Mouse (Mus musculus): ENCODE data around the gene Myh3. TPM values are rescaled to one million over a fixed set of nuclear protein-coding genes. Genes with fewer than 3 reads are reported as not detected.

Gene Myh3
- polyA plus RNA-seq, 1 experiment from 2014 or later: 0.15 TPM

DNA sequence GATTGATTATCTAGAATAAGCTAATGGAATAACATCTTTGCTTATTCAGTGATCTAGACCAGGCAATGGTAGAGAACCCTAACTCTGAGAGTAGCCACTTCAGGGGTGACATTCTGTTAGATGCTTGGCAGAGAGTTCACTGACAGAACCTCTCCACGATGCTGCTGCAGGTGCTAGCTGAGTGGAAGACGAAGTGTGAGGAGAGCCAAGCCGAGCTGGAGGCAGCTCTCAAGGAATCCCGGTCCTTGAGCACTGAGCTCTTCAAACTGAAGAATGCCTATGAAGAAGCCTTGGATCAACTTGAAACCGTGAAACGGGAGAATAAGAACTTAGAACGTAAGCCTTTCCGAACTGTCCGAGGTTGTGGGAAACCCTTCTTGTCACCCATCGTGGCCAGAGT, 19.6 kb downstream of the Myh3 start:
- Histone ChIP-seq H3K36me3 (replicated peaks) (no peaks in the 10 kb centered on the region), H3K27me3 (replicated peaks) (no peaks in the 10 kb centered on the region), H3K4me2 (no peak overlapping the region), H3K9ac (no peak overlapping the region), H3K4me3 (no peak overlapping the region), H3K4me1 (no peaks in the 10 kb centered on the region), H3K9me3 (no peaks in the 10 kb centered on the region), H3K27ac (no peak overlapping the region)
- ATAC-seq (replicated peaks): no peak
- 90% methylated on average over 10 of the region's 10 CpGs for WGBS

DNA sequence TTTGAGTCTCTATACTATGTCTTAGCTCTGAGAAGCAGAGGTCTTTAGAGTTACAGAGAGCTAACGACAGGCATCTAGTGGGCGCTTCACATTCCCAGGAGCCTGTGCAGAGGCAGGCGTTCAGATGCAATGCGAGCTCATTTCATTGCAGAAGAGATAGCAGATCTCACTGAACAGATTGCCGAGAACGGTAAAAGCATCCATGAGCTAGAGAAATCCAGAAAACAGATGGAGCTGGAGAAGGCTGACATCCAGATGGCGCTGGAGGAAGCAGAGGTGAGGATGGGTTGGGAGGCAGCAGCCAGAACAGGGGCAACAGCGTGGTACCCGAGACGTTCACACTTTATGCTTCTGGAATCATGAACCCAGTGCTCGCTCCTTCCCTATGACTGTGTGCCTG, 20.3 kb downstream of the Myh3 start:
- Histone ChIP-seq H3K4me2 (no peak overlapping the region), H3K9ac (no peak overlapping the region), H3K36me3 (replicated peaks) (no peaks in the 10 kb centered on the region), H3K27ac (no peak overlapping the region), H3K4me3 (no peak overlapping the region), H3K27me3 (replicated peaks) (no peaks in the 10 kb centered on the region), H3K4me1 (no peaks in the 10 kb centered on the region), H3K9me3 (no peaks in the 10 kb centered on the region)
- WGBS: 88% methylated on average over 11 of the region's 11 CpGs
- ATAC-seq (replicated peaks): no peak

DNA sequence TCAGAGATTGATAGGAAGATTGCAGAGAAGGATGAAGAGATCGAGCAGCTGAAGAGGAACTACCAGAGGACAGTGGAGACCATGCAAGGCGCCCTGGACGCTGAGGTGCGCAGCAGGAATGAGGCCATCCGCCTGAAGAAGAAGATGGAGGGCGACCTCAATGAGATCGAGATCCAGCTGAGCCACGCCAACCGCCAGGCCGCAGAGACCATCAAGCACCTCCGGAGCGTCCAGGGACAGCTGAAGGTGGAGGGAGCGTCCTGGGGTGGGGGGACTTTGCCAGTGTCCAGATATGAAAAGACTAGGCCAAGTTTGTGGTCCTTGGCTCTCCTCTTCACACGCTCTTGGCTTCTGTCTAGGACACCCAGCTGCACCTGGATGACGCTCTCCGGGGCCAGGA, 21.1 kb downstream of the Myh3 start:
- no peak overlapping the region for H3K27ac ChIP-seq
- H3K4me2 ChIP-seq: no peak overlapping the region
- H3K9me3 ChIP-seq: no peaks in the 10 kb centered on the region
- no peaks in the 10 kb centered on the region for H3K27me3 ChIP-seq (replicated peaks)
- 96% methylated on average over 16 of the region's 16 CpGs for WGBS
- no peak overlapping the region for H3K4me3 ChIP-seq
- no peak overlapping the region for H3K9ac ChIP-seq
- ATAC-seq (replicated peaks): no peak
- no peaks in the 10 kb centered on the region for H3K4me1 ChIP-seq
- H3K36me3 ChIP-seq (replicated peaks): no peaks in the 10 kb centered on the region

DNA sequence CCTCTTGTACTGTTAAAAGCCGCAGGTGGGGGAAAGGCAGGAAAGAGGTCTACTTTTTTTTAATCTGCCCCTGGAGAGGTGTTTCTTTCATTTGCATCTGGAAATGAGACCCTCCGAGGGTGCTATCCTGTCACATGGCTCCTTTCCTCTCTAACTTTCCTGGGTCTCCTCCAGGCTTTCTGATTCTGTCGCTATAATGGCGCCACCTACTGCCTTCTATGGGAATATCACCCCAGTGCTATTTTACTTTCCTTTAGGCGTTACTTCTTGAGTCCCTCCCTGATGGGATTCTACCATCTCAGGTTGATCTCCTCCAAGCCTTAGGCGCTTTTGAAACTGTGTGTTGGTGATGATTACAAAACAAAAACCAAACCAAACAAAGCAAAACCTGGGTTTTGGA, 22.1 kb downstream of the Myh3 start:
- no peak overlapping the region for H3K27ac ChIP-seq
- 40% methylated on average over 6 of the region's 6 CpGs for WGBS

DNA sequence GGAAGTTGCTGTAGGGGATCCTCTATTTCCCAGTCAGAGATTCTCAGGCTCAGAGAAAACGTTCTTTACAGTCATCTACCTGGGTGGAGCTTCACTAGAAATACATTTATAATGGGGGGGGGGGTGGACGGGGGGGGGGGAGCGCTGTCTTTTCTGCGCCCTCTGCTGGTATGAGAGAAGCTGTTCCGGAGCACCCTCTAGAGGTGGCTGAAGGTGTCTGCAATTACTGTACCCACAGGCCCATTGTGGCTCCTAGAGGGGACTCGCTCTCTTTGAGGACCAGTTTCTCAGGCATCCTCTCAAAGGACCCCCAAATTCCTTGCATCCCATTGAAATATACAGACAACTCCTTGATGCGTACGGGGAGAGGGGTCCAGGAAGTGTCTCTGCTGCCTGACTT, 23.6 kb downstream of the Myh3 start:
- Histone ChIP-seq H3K4me2 (no peak overlapping the region), H3K4me1 (no peaks in the 10 kb centered on the region), H3K9me3 (no peaks in the 10 kb centered on the region), H3K4me3 (no peak overlapping the region), H3K27me3 (replicated peaks) (no peaks in the 10 kb centered on the region), H3K9ac (no peak overlapping the region), H3K36me3 (replicated peaks) (no peaks in the 10 kb centered on the region), H3K27ac (no peak overlapping the region)
- ATAC-seq (replicated peaks): no peak
- 30% methylated on average over 8 of the region's 8 CpGs for WGBS

More for the DNA sequence above, 22.1 kb downstream of the Myh3 start:
- Histone ChIP-seq H3K27me3 (replicated peaks) (no peaks in the 10 kb centered on the region), H3K4me3 (no peak overlapping the region), H3K4me2 (no peak overlapping the region), H3K9ac (no peak overlapping the region), H3K36me3 (replicated peaks) (no peaks in the 10 kb centered on the region), H3K9me3 (no peaks in the 10 kb centered on the region), H3K4me1 (no peaks in the 10 kb centered on the region)
- ATAC-seq (replicated peaks): no peak

DNA sequence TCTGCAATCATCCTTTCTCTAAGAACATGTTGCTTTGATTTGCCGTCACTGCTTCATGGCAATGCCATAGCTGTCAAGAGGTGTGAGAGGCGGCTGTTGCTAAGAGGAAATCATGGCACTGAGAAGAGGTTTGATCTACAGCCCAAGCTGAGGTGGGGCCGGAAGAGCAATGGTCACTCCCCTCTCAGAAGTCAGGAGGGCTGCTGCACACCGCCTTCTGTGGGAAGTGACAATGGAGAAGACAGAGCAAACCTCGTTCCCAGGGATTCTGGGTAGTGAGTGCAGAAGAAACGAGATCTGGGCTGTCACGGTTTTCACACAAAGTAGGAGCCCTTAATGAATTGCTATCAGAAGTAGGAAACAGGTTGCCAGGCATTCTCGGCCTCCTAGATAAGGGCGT, 25.2 kb downstream of the Myh3 start:
- Histone ChIP-seq H3K27me3 (replicated peaks) (no peaks in the 10 kb centered on the region), H3K36me3 (replicated peaks) (no peaks in the 10 kb centered on the region), H3K27ac (no peak overlapping the region), H3K4me2 (no peak overlapping the region), H3K9ac (no peak overlapping the region), H3K4me3 (no peak overlapping the region), H3K9me3 (no peaks in the 10 kb centered on the region), H3K4me1 (no peaks in the 10 kb centered on the region)
- ATAC-seq (replicated peaks): no peak
- 82% methylated on average over 9 of the region's 9 CpGs for WGBS

DNA sequence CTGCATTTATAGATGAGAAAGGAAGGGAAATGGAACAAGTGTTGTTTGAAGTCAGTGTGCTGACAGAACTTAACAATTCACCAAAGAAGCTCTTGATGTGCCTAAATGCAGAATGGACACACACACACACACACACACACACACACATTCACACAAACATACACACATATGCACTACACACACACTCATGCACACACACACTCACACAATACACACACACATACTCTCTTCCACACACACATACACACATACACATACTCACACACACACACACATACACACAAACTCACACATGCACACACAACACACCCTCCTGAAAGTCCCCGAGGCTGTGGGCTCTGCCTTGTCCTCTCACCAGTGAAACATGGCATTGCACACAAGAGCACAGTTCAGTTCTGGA, 26.1 kb downstream of the Myh3 start:
- H3K4me3 ChIP-seq: no peak overlapping the region
- no peaks in the 10 kb centered on the region for H3K36me3 ChIP-seq (replicated peaks)
- H3K4me1 ChIP-seq: no peaks in the 10 kb centered on the region
- ATAC-seq (replicated peaks): no peak
- no peak overlapping the region for H3K9ac ChIP-seq
- H3K4me2 ChIP-seq: no peak overlapping the region
- 93% methylated on average over 1 of the region's 1 CpGs for WGBS
- H3K27ac ChIP-seq: no peak overlapping the region
- no peaks in the 10 kb centered on the region for H3K9me3 ChIP-seq
- H3K27me3 ChIP-seq (replicated peaks): no peaks in the 10 kb centered on the region

DNA sequence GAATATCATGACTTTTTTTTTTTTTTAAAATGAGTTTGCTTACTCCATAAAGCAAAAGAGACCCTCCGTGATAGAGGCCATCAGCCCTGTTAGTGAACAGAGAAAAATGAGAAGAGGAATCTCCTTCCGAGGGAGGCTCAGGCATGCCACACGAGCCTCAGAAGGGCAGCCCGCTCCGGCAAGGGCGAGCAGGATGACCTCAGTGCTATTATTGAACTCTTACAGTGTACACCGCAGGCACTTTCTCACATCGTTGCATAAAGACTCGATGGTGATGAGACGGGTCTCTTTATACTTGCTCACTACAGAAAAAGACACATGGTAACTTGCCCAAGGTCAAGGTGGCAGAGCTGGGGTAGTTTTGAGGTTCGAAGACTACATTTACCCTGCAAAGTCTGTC, 26.6 kb downstream of the Myh3 start:
- ATAC-seq (replicated peaks): no peak
- Histone ChIP-seq H3K4me1 (no peaks in the 10 kb centered on the region), H3K4me2 (no peak overlapping the region), H3K36me3 (replicated peaks) (no peaks in the 10 kb centered on the region), H3K27ac (no peak overlapping the region), H3K4me3 (no peak overlapping the region), H3K9ac (no peak overlapping the region), H3K27me3 (replicated peaks) (no peaks in the 10 kb centered on the region), H3K9me3 (no peaks in the 10 kb centered on the region)
- WGBS: 75% methylated on average over 11 of the region's 11 CpGs

DNA sequence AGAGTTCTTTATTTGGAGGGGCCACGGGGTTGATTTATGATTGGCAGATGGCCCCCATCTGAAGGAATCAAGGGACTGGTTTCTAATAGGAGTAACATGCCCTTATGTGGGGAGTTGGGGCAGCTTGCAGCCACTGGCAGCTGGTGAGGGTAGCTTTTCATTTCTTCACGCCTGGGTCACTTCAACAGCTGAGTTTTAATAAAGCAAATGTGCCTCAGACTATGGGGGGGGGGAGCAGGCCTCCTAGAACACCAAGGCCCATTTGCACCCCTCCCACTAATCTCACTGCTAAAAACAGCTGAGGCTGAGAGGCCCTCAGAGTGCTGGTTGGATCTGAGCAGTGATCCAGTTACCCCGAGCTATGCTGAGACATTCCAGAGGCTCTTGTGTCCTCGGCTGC, 27.6 kb downstream of the Myh3 start:
- Histone ChIP-seq H3K27ac (no peak overlapping the region), H3K9ac (no peak overlapping the region), H3K27me3 (replicated peaks) (no peaks in the 10 kb centered on the region), H3K4me1 (no peaks in the 10 kb centered on the region), H3K36me3 (replicated peaks) (no peaks in the 10 kb centered on the region), H3K9me3 (no peaks in the 10 kb centered on the region), H3K4me3 (no peak overlapping the region), H3K4me2 (no peak overlapping the region)
- WGBS: 54% methylated on average over 4 of the region's 4 CpGs
- ATAC-seq (replicated peaks): no peak

DNA sequence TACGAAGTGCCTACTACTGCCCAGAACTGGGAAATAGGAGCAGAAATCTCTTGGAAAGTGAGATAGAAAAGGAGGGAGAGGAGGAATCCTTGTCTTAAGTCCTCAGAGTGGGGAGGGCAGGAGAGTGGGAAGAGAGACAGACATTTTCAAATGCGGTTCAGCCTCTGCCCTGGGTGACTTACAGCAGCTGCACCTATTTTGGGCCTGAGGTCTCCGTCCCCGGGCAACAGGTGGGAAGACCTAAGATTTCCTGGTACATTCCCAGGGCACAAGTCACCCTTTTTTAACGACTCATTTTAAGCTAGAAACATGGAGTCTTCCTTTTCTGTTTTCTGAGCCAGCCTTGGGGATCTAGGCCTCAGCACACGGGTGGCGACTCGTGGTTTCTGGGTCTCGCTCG, 28.9 kb downstream of the Myh3 start:
- Histone ChIP-seq H3K4me3 (no peak overlapping the region), H3K9me3 (no peaks in the 10 kb centered on the region), H3K36me3 (replicated peaks) (no peaks in the 10 kb centered on the region), H3K27me3 (replicated peaks) (no peaks in the 10 kb centered on the region), H3K9ac (no peak overlapping the region), H3K4me1 (no peaks in the 10 kb centered on the region), H3K4me2 (no peak overlapping the region), H3K27ac (no peak overlapping the region)
- ATAC-seq (replicated peaks): no peak
- 85% methylated on average over 10 of the region's 10 CpGs for WGBS

DNA sequence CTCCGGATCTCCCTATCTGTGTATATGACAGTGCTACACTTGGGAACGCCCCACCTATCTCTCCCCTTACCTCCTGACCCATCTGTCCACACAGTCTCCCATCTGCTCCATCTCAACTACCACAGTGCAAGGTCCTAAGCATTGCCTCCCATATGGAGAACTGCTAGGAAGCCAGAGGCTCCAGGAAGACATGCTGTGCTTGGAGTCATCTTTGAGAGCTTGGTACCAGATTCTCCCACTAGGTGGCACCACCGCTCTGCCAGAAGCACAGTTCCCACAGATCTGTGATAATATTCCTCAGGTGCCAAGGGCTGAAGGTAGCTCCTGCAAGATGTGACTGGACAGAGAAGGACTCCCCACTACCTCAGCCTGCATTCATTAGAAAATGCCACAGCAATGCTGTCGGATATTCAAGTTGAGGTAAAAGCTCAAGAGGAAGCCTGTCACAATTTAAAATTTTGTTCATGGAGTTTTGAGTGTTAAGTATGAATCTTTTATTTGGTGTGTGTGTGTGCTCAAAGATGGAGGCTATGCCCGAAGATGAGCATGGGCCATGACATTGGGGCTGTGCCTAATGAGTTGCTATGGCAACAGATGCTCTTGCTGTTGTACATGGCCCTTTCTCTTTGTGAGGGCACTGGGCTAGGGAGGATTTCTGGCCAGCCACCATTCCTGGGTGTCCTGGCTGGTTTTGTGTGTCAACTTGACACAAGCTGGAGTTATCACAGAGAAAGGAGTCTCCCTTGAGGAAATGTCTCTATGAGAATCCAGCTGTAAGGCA, 32.3 kb downstream of the Myh3 start:
- Histone ChIP-seq H3K4me2 (no peak overlapping the region), H3K4me1 (no peaks in the 10 kb centered on the region), H3K9me3 (no peaks in the 10 kb centered on the region), H3K36me3 (replicated peaks) (no peaks in the 10 kb centered on the region), H3K4me3 (no peak overlapping the region), H3K9ac (no peak overlapping the region), H3K27ac (no peak overlapping the region), H3K27me3 (replicated peaks) (no peaks in the 10 kb centered on the region)
- peak; percentile 50; the same call in 1 of the 2 replicates for ATAC-seq (replicated peaks)
- WGBS: 29% methylated on average over 5 of the region's 5 CpGs

DNA sequence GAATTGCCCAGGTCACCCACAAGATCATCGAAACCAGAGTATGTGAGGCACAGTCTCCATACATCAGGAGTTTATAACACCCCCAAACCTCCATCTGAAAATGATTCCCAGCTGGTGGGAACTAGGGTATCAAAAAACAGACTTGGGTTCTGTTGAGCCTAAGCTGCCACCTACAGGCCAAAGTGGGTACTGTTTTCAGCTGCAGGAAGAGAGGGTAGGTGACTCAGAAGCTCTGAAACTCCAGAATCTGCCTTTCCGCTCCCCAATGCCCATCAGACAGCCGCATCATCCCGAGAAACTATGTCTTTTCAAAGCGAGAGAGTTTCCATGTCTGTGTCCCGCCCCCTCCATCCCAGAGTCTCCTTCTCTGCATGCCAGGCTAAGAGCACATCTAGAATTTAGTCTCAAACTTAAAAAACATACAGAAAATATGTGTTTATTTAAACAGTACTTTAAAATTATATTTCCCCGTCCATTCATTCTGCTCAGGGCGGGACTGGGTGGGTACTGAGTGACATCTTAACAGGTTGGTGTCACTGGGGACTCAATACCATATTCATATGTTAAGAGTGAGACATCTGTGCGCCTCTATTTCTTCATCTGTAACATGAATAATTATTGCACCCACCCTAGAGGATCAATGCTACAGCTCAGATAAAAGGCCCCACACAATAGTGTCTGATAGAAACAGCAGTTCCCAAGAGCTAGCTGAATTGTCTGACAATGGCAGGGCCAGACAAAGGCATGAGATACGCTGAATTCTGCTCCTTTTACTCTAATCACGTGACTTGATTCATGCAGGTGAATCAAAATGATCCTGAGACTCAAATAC, 34.1 kb downstream of the Myh3 start:
- Histone ChIP-seq H3K27me3 (replicated peaks) (no peaks in the 10 kb centered on the region), H3K4me2 (no peak overlapping the region), H3K27ac (no peak overlapping the region), H3K9ac (no peak overlapping the region), H3K4me3 (no peak overlapping the region), H3K36me3 (replicated peaks) (no peaks in the 10 kb centered on the region), H3K9me3 (no peaks in the 10 kb centered on the region), H3K4me1 (no peaks in the 10 kb centered on the region)
- no peak; the same call in 1 of the 2 replicates for ATAC-seq (replicated peaks)
- WGBS: 25% methylated on average over 11 of the region's 11 CpGs

DNA sequence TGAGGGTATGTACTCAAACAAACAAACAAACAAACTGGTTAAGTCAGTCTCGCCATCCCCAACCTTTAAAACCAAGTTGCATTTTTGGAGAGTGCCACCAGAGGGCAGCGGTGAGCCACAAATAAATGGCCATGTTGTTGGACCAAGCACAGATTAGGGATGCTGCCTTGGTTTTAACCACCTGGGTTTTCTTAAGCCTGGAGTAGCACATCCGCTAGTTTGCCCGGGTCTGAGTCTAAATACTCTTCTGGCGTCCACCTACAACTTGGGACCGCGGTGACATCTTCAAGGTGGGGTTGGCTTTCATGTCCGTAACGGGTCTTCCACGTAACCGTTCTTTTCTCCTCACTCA, 34.7 kb downstream of the Myh3 start:
- 0 out of 2 replicates have a peak, but pooled peaks have one; percentile 45 for ATAC-seq (replicated peaks)
- WGBS: 43% methylated on average over 11 of the region's 11 CpGs
- no peak overlapping the region for H3K9ac ChIP-seq

More for the DNA sequence above, 34.7 kb downstream of the Myh3 start:
- H3K9me3 ChIP-seq: no peaks in the 10 kb centered on the region
- no peaks in the 10 kb centered on the region for H3K36me3 ChIP-seq (replicated peaks)
- no peak overlapping the region for H3K27ac ChIP-seq
- no peak overlapping the region for H3K4me2 ChIP-seq
- no peak overlapping the region for H3K4me3 ChIP-seq
- H3K4me1 ChIP-seq: no peaks in the 10 kb centered on the region
- H3K27me3 ChIP-seq (replicated peaks): no peaks in the 10 kb centered on the region

All from midbrain, embryonic 15.5 days (tissue).